Comparison of ENCODE assay signal across 13 mouse cellular contexts in genomic region chr14:20477261-20478025, GRCm38 (mm10). TPM values are rescaled to one million over a fixed set of nuclear protein-coding genes. Genes with fewer than 3 reads are reported as not detected.
A peak's percentile ranks its signal among the peaks of the same experiment; 100 is the strongest.
DNase-seq lines count a peak whose midpoint lies in the region; ATAC-seq lines count a peak whose summit lies in the region.
"Had no signal": no experiment of that assay in that cellular context is flagged by ENCODE, and none has a peak within 500 bp of the region (broad histone marks: within the 10 kb centered on the region; RNA-seq: fewer than 3 reads in every experiment).

No protein-coding gene starts in this region.

- no peak overlapping the region for H3K9ac ChIP-seq in midbrain, embryonic 11.5 days (ENCODE audit: low read length)
- no peak overlapping the region for H3K9ac ChIP-seq in midbrain, embryonic 13.5 days (replicated peaks)
- peak overlapping the region; percentile 15; the same call in 1 of the 2 replicates for H3K9ac ChIP-seq in liver, embryonic 11.5 days (ENCODE audit: low read depth, low read length)
- H3K9ac ChIP-seq: heart, embryonic 15.5 days had no signal

- peaks cover 44% of the 10 kb centered on the region for H3K36me3 ChIP-seq in erythroblast, embryonic 14.5 days (ENCODE audit: control insufficient read depth)
- no peaks in the 10 kb centered on the region for H3K36me3 ChIP-seq in midbrain, embryonic 11.5 days (ENCODE audit: control insufficient read depth, insufficient read depth, low read length)
- no peaks in the 10 kb centered on the region for H3K36me3 ChIP-seq in midbrain, embryonic 13.5 days
- H3K36me3 ChIP-seq in liver, embryonic 11.5 days (ENCODE audit: control insufficient read depth, insufficient read depth, low read length) = 0 out of 2 replicates have a peak, but pooled peaks cover 3% of the 10 kb centered on the region

- no peak for ATAC-seq in erythroblast, adult 5-6 weeks (replicated peaks; ENCODE audit: low FRiP score, poor library complexity, severe bottlenecking)
- no peak for ATAC-seq in midbrain, embryonic 11.5 days (ENCODE audit: low FRiP score)
- no peak for ATAC-seq in midbrain, embryonic 13.5 days
- no peak for ATAC-seq in liver, embryonic 11.5 days (replicated peaks; ENCODE audit: low FRiP score)

- no peak overlapping the region for H3K27ac ChIP-seq in midbrain, embryonic 11.5 days (ENCODE audit: low read depth, low read length)
- H3K27ac ChIP-seq in midbrain, embryonic 13.5 days = no peak overlapping the region
- H3K27ac ChIP-seq in liver, embryonic 11.5 days (ENCODE audit: low read depth, low read length) = 0 out of 2 replicates have a peak overlapping the region, but pooled peaks have one; percentile 6

- peak overlapping the region; percentile 83 for H3K4me3 ChIP-seq in erythroblast, embryonic 14.5 days (replicated peaks)
- no peak overlapping the region for H3K4me3 ChIP-seq in midbrain, embryonic 11.5 days (ENCODE audit: low read depth, low read length)
- no peak overlapping the region for H3K4me3 ChIP-seq in midbrain, embryonic 13.5 days (replicated peaks)
- H3K4me3 ChIP-seq in liver, embryonic 11.5 days (ENCODE audit: low read depth, low read length) = no peak overlapping the region

- no peak overlapping the region for H3K4me2 ChIP-seq in midbrain, embryonic 11.5 days
- no peak overlapping the region for H3K4me2 ChIP-seq in midbrain, embryonic 13.5 days (replicated peaks)
- H3K4me2 ChIP-seq in liver, embryonic 11.5 days = peak overlapping the region; percentile 37

- H3K9me3 ChIP-seq in erythroblast, embryonic 14.5 days (ENCODE audit: control insufficient read depth, low read length) = no peaks in the 10 kb centered on the region
- H3K9me3 ChIP-seq in midbrain, embryonic 11.5 days (ENCODE audit: control insufficient read depth, low read length) = no peaks in the 10 kb centered on the region
- no peaks in the 10 kb centered on the region for H3K9me3 ChIP-seq in midbrain, embryonic 13.5 days
- H3K9me3 ChIP-seq in liver, embryonic 11.5 days (ENCODE audit: control insufficient read depth, low read length) = no peaks in the 10 kb centered on the region
- H3K9me3 ChIP-seq: heart, embryonic 15.5 days had no signal

- H3K27me3 ChIP-seq in erythroblast, embryonic 14.5 days (ENCODE audit: control insufficient read depth) = no peaks in the 10 kb centered on the region
- peaks cover 4% of the 10 kb centered on the region; the same call in 1 of the 2 replicates for H3K27me3 ChIP-seq in midbrain, embryonic 11.5 days (ENCODE audit: control insufficient read depth, insufficient read depth, low read length)
- peaks cover 8% of the 10 kb centered on the region for H3K27me3 ChIP-seq in midbrain, embryonic 13.5 days
- H3K27me3 ChIP-seq in liver, embryonic 11.5 days (replicated peaks; ENCODE audit: control insufficient read depth, insufficient read depth, low read length) = no peaks in the 10 kb centered on the region
- H3K27me3 ChIP-seq: heart, embryonic 15.5 days had no signal

- H3K4me1 ChIP-seq in erythroblast, embryonic 14.5 days (ENCODE audit: control insufficient read depth) = peaks cover 62% of the 10 kb centered on the region
- 0 out of 2 replicates have a peak, but pooled peaks cover 2% of the 10 kb centered on the region for H3K4me1 ChIP-seq in midbrain, embryonic 11.5 days (ENCODE audit: control insufficient read depth, insufficient read depth, low read length)
- peaks cover 4% of the 10 kb centered on the region for H3K4me1 ChIP-seq in midbrain, embryonic 13.5 days (replicated peaks)
- H3K4me1 ChIP-seq in liver, embryonic 11.5 days (replicated peaks; ENCODE audit: control insufficient read depth, insufficient read depth, low read length) = peaks cover 17% of the 10 kb centered on the region

- DNase-seq in midbrain, embryonic 11.5 days (ENCODE audit: low spot score, missing footprints) = peak; percentile 77
- DNase-seq in liver, embryonic 11.5 days (ENCODE audit: low spot score) = no peak
- no peak for DNase-seq in Muller cell, postnatal 12 days (ENCODE audit: inconsistent ontology term)
- no peak for DNase-seq in ovary, postnatal 14 days (ENCODE audit: low spot score)
- no peak for DNase-seq in cerebellum, postnatal 36 days
- DNase-seq: adrenal gland, adult 2 months; cerebellum, adult 18-20 months had no signal

- 39% methylated on average over 4 of the region's 4 CpGs for WGBS in midbrain, embryonic 11.5 days
- 43% methylated on average over 4 of the region's 4 CpGs for WGBS in midbrain, embryonic 13.5 days
- 56% methylated on average over 4 of the region's 4 CpGs for WGBS in liver, embryonic 11.5 days

RNA-seq across cellular contexts. Expression of gene Anxa7, which starts 2.5 kb away (rescaled TPM):
- polyA plus RNA-seq in erythroblast, embryonic 14.5 days (2012) = 6.2 and 7.4 TPM in 2 replicates
- 107 and 122 TPM in 2 replicates for total RNA-seq in erythroblast, adult 5-6 weeks (2015; ENCODE audit: low replicate concordance)
- 114 and 164 TPM in 2 replicates for total RNA-seq in erythroblast, adult 5-6 weeks (2017; ENCODE audit: low replicate concordance)
- polyA plus RNA-seq in midbrain, embryonic 11.5 days (2014; fragmentation: Nextera tagmentation; extraction: Ambion mirVana) = 11.9 TPM in 2 replicates
- 7.8 and 8.5 TPM in 2 replicates for polyA plus RNA-seq in midbrain, embryonic 13.5 days (2015; fragmentation: Nextera tagmentation; extraction: Ambion mirVana)
- polyA plus RNA-seq in liver, embryonic 11.5 days (2014; fragmentation: Nextera tagmentation; extraction: Ambion mirVana) = 52.8 and 56.5 TPM in 2 replicates

RNA-seq across cellular contexts. Expression of gene Mss51, which starts 19.3 kb away (rescaled TPM):
- polyA plus RNA-seq in erythroblast, embryonic 14.5 days (2012) = 0.05 and 0.07 TPM in 2 replicates
- total RNA-seq in erythroblast, adult 5-6 weeks (2015; ENCODE audit: low replicate concordance) = 4.6 and 21.7 TPM in 2 replicates
- total RNA-seq in erythroblast, adult 5-6 weeks (2017; ENCODE audit: low replicate concordance) = 8.5 and 13.2 TPM in 2 replicates
- 0.83 and 1.1 TPM in 2 replicates for polyA plus RNA-seq in midbrain, embryonic 11.5 days (2014; fragmentation: Nextera tagmentation; extraction: Ambion mirVana)
- polyA plus RNA-seq in midbrain, embryonic 13.5 days (2015; fragmentation: Nextera tagmentation; extraction: Ambion mirVana) = 0.81 and 0.86 TPM in 2 replicates
- 0.86 and 1.2 TPM in 2 replicates for polyA plus RNA-seq in liver, embryonic 11.5 days (2014; fragmentation: Nextera tagmentation; extraction: Ambion mirVana)
- polyA plus RNA-seq: macrophage had no signal

RNA-seq across cellular contexts. Expression of gene Cfap70, which starts 25.4 kb away (rescaled TPM):
- not detected in 2 replicates for polyA plus RNA-seq in erythroblast, embryonic 14.5 days (2012)
- total RNA-seq in erythroblast, adult 5-6 weeks (2015; ENCODE audit: low replicate concordance) = 1.3 TPM in 2 replicates
- 0.09 TPM in 1 of 2 replicates, not detected in the other for total RNA-seq in erythroblast, adult 5-6 weeks (2017; ENCODE audit: low replicate concordance)
- 0.33 and 0.44 TPM in 2 replicates for polyA plus RNA-seq in midbrain, embryonic 11.5 days (2014; fragmentation: Nextera tagmentation; extraction: Ambion mirVana)
- 0.50 and 1.3 TPM in 2 replicates for polyA plus RNA-seq in midbrain, embryonic 13.5 days (2015; fragmentation: Nextera tagmentation; extraction: Ambion mirVana)
- 0.17 TPM in 1 of 2 replicates, not detected in the other for polyA plus RNA-seq in liver, embryonic 11.5 days (2014; fragmentation: Nextera tagmentation; extraction: Ambion mirVana)
- total RNA-seq: MEL had no signal
- polyA plus RNA-seq: macrophage had no signal
